Mouse (Mus musculus): ENCODE data around the gene Hist1h2ad. TPM values are rescaled to one million over a fixed set of nuclear protein-coding genes. Genes with fewer than 3 reads are reported as not detected.
"Not testable (repeated sequence)": the region's sequence is repeated elsewhere in the genome, so short reads cannot be mapped to it uniquely, and the experiment has no call there.

The Hist1h2ad gene
- total RNA-seq (2021): 1 to 10 TPM; 1.5 to 5.5 TPM
- long read RNA-seq, experiment 1: 0 reads
- long read RNA-seq, experiment 2: 0 reads

GRCm38 (mm10) chr13:23573898-23574524 lies at the start of gene Hist1h2ad, which contains the start of gene Hist1h2bf:
TSS of gene Hist1h2ad (plus strand) at chr13:23574381.
TSS of gene Hist1h2bf (minus strand) at chr13:23574196.
- peak; percentile 80 for DNase-seq

- peak; percentile 38 for DNase-seq
These were observed 49.5 kb upstream of the Hist1h2ad start for GRCm38 (mm10) chr13:23524654-23525053.

- no peak for DNase-seq
These were observed 48.3 kb upstream of the Hist1h2ad start for GRCm38 (mm10) chr13:23525901-23526300.

GRCm38 (mm10) chr13:23526312-23526711 lies 47.9 kb upstream of the Hist1h2ad start:
- peak; percentile 70 for DNase-seq

GRCm38 (mm10) chr13:23529005-23529404 lies 45.2 kb upstream of the Hist1h2ad start:
- DNase-seq: no peak

- DNase-seq: no peak
These were observed 44.6 kb upstream of the Hist1h2ad start for GRCm38 (mm10) chr13:23529480-23530165.

GRCm38 (mm10) chr13:23530181-23530900 lies 43.8 kb upstream of the Hist1h2ad start:
- peak; percentile 55 for DNase-seq

- DNase-seq: peak; percentile 93
These were observed 43.0 kb upstream of the Hist1h2ad start, which contains the start of gene Hist1h4h for GRCm38 (mm10) chr13:23530901-23531875. TSS of gene Hist1h4h (plus strand) at chr13:23531050.

- DNase-seq: no peak
These were observed 41.7 kb upstream of the Hist1h2ad start for GRCm38 (mm10) chr13:23532262-23533075.

- DNase-seq: peak; percentile 43
These were observed 40.4 kb upstream of the Hist1h2ad start, which contains the start of gene Hist1h2af for GRCm38 (mm10) chr13:23533560-23534367. TSS of gene Hist1h2af (plus strand) at chr13:23533906.

GRCm38 (mm10) chr13:23534368-23535131 lies 39.6 kb upstream of the Hist1h2ad start:
- DNase-seq: no peak

GRCm38 (mm10) chr13:23535137-23536075 lies 38.8 kb upstream of the Hist1h2ad start, which contains the start of gene Hist1h3g:
TSS of gene Hist1h3g (plus strand) at chr13:23535422.
- peak; percentile 74 for DNase-seq

- no peak for DNase-seq
These were observed 37.9 kb upstream of the Hist1h2ad start for GRCm38 (mm10) chr13:23536076-23536822.

- no peak for DNase-seq
These were observed 37.0 kb upstream of the Hist1h2ad start for GRCm38 (mm10) chr13:23537006-23537710.

- no peak for DNase-seq
These were observed 35.9 kb upstream of the Hist1h2ad start for GRCm38 (mm10) chr13:23538249-23538648.

- DNase-seq: not testable (repeated sequence)
These were observed 34.4 kb upstream of the Hist1h2ad start for GRCm38 (mm10) chr13:23539821-23540220.

All from gastrocnemius, postnatal 25 days (tissue).